Mouse (Mus musculus) embryonic fibroblast, embryonic 13.5 days (primary cell): Measurements from ENCODE around the gene Rsbn1l.

ENCODE experiments used
- CTCF ChIP-seq: IDR thresholded peaks from 2 replicates; pipeline ENCODE4 v1.5.1; 2011; ENCODE audit warnings: mild to moderate bottlenecking, control low read depth, low read length, moderate library complexity, borderline replicate concordance; ENCODE audit not compliant: insufficient read depth
- POLR2A ChIP-seq: IDR thresholded peaks from 2 replicates; pipeline ENCODE4 v1.6.1; 2011; ENCODE audit warnings: low read depth, mild to moderate bottlenecking, control low read depth, low read length, moderate library complexity

GRCm38 (mm10) chr5:20860565-20860964, 95.6 kb downstream of the Rsbn1l start:
- TF ChIP-seq CTCF (no peak), POLR2A (no peak)
